ENCODE assay signal across 7 mouse cellular contexts in the genomic region with DNA sequence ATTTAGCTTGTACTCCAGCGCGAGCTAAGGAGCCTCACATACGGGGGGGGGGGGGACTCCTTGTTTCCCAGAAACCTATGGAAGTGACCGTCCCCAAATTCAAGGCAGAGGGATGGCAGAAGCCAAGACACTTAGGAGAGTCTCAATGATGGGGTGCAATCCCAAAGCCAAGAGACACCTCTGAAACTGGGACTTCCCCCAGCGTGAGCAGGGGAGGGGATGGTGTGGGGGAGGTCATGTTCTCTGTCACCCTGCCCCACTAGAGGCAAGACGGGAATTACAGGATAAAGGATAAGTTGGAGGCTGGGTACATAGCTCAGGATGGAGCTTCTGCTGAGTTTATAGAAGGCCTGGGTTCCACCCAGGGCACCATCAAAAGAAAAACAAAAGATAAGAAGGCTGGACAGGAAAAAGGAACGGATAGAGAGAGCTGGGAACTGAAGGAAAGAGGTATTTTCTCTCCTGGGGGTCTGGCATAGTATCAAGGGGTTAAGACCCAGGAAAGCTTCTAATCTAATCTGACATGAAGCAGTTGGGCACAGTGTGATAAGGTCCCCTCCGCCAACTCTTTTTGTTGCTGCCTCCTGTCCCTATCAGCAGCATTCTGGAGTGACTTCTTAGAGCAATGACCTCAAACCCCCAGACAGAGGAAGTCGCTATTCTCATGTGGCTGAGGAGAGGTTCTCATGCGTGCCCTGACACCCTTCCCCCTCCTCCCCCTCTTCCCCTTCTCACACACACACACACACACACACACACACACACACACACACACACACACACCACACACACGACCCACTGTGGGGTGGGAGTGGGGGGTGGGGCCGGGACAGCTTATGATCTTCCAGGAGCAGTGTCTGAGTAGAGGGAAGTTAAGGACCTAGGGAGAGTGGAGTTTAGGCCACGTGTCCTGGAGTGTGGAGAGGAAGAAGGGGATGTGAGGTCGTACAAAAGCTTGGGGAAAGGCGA. TPM values are rescaled to one million over a fixed set of nuclear protein-coding genes. Genes with fewer than 3 reads are reported as not detected.
DNase-seq lines count a peak whose midpoint lies in the region; ATAC-seq and TF ChIP-seq lines count a peak whose summit lies in the region.

No protein-coding gene starts in this region.

- 16% methylated on average over 15 of the region's 15 CpGs for WGBS in embryonic facial prominence, embryonic 11.5 days
- WGBS in liver, postnatal 0 days (ENCODE audit: insufficient replicate concordance), result 10% methylated on average over 15 of the region's 15 CpGs

- no peak overlapping the region for H3K4me2 ChIP-seq in embryonic facial prominence, embryonic 11.5 days (ENCODE audit: low read depth, low read length)
- H3K4me2 ChIP-seq in liver, postnatal 0 days (ENCODE audit: low read depth, low read length), result peak overlapping the region; percentile 54

- H3K27me3 ChIP-seq in embryonic facial prominence, embryonic 11.5 days (ENCODE audit: control insufficient read depth, insufficient read depth, low read length), result peaks cover 63% of the 10 kb centered on the region
- peaks cover 36% of the 10 kb centered on the region for H3K27me3 ChIP-seq in liver, postnatal 0 days (ENCODE audit: insufficient read depth, low read length)

- H3K4me3 ChIP-seq in embryonic facial prominence, embryonic 11.5 days (ENCODE audit: low read depth, low read length), result no peak overlapping the region
- no peak overlapping the region for H3K4me3 ChIP-seq in liver, postnatal 0 days (ENCODE audit: low read depth, low read length)

- H3K36me3 ChIP-seq in embryonic facial prominence, embryonic 11.5 days (replicated peaks; ENCODE audit: control insufficient read depth, insufficient read depth, low read depth, low read length), result no peaks in the 10 kb centered on the region
- peaks cover 5% of the 10 kb centered on the region; the same call in 1 of the 2 replicates for H3K36me3 ChIP-seq in liver, postnatal 0 days (replicated peaks; ENCODE audit: insufficient read depth, low read length)

- no peak overlapping the region for H3K9ac ChIP-seq in embryonic facial prominence, embryonic 11.5 days (replicated peaks; ENCODE audit: low read length)
- H3K9ac ChIP-seq in liver, postnatal 0 days (replicated peaks), result no peak overlapping the region

- ATAC-seq in embryonic facial prominence, embryonic 11.5 days (replicated peaks; ENCODE audit: insufficient number of reproducible peaks, low FRiP score, low TSS enrichment, low read depth), result no peak
- peak; percentile 48 for ATAC-seq in liver, postnatal 0 days

- DNase-seq in retina, postnatal 1 day, result peak; percentile 42
- DNase-seq in retina, embryonic 14.5 days (ENCODE audit: low spot score), result no peak
- no peak for DNase-seq in embryonic facial prominence, embryonic 11.5 days (ENCODE audit: low spot score)
- DNase-seq in liver, postnatal 0 days, result peak; percentile 55
- peak; percentile 75 for DNase-seq in thymus, postnatal 25 days
- no peak for DNase-seq in right cerebral cortex, postnatal 10 days (ENCODE audit: low spot score in 2 of 2)
- DNase-seq in urinary bladder, adult 2 months (ENCODE audit: low spot score), result no peak

- TF ChIP-seq EP300 in liver, postnatal 0 days (IDR thresholded peaks at IDR 0.05; ENCODE audit: low read depth), result peak; percentile 76

- H3K9me3 ChIP-seq in embryonic facial prominence, embryonic 11.5 days (replicated peaks; ENCODE audit: control insufficient read depth, low read length), result no peaks in the 10 kb centered on the region
- H3K9me3 ChIP-seq in liver, postnatal 0 days (ENCODE audit: low read length), result no peaks in the 10 kb centered on the region

- no peak for TF ChIP-seq CTCF in liver, postnatal 0 days (IDR thresholded peaks at IDR 0.05; ENCODE audit: low read depth)

- H3K27ac ChIP-seq in embryonic facial prominence, embryonic 11.5 days (replicated peaks; ENCODE audit: low read depth, low read length), result 0 out of 2 replicates have a peak overlapping the region, but pooled peaks have one; percentile 8
- H3K27ac ChIP-seq in liver, postnatal 0 days (ENCODE audit: low read depth), result peak overlapping the region; percentile 74

- H3K4me1 ChIP-seq in embryonic facial prominence, embryonic 11.5 days (ENCODE audit: control insufficient read depth, insufficient read depth, low read length), result peaks cover 12% of the 10 kb centered on the region
- peaks cover 69% of the 10 kb centered on the region for H3K4me1 ChIP-seq in liver, postnatal 0 days (ENCODE audit: insufficient read depth)

RNA-seq across cellular contexts. Expression of gene Gngt2, which starts 2.0 kb away (rescaled TPM):
- polyA plus RNA-seq in embryonic facial prominence, embryonic 11.5 days (2014; fragmentation: Nextera tagmentation; extraction: Ambion mirVana), result 7.8 and 9.2 TPM in 2 replicates
- polyA plus RNA-seq in liver, postnatal 0 days (2015; fragmentation: Nextera tagmentation; extraction: Ambion mirVana), result 30.2 and 32.2 TPM in 2 replicates
- polyA plus RNA-seq in urinary bladder, adult 2 months (2012; rRNA removed), result 21.0 and 24.5 TPM in 2 replicates

RNA-seq across cellular contexts. Expression of gene Abi3, which starts 7.2 kb away (rescaled TPM):
- 2.1 and 2.4 TPM in 2 replicates for polyA plus RNA-seq in embryonic facial prominence, embryonic 11.5 days (2014; fragmentation: Nextera tagmentation; extraction: Ambion mirVana)
- 9.8 and 10.2 TPM in 2 replicates for polyA plus RNA-seq in liver, postnatal 0 days (2015; fragmentation: Nextera tagmentation; extraction: Ambion mirVana)
- polyA plus RNA-seq in urinary bladder, adult 2 months (2012; rRNA removed), result 8.1 and 10.1 TPM in 2 replicates

RNA-seq across cellular contexts. Expression of gene Phospho1, which starts 10.7 kb away (rescaled TPM):
- polyA plus RNA-seq in embryonic facial prominence, embryonic 11.5 days (2014; fragmentation: Nextera tagmentation; extraction: Ambion mirVana), result not detected in 2 replicates
- 1.9 and 2.0 TPM in 2 replicates for polyA plus RNA-seq in liver, postnatal 0 days (2015; fragmentation: Nextera tagmentation; extraction: Ambion mirVana)
- 33.2 and 40.8 TPM in 2 replicates for polyA plus RNA-seq in urinary bladder, adult 2 months (2012; rRNA removed)

Comparison
In these comparisons a context has a peak if more than half of its experiments do, and no peak if none do; other contexts are left out.
1. DNase-seq: peak in retina, postnatal 1 day (single experiment), liver, postnatal 0 days (single experiment) and thymus, postnatal 25 days (single experiment); none in retina, embryonic 14.5 days (single experiment), embryonic facial prominence, embryonic 11.5 days (single experiment), right cerebral cortex, postnatal 10 days (0 of 2) and urinary bladder, adult 2 months (single experiment).
2. RNA of gene Phospho1, which starts 10.7 kb away (polyA plus RNA-seq): 33.2 to 40.8 TPM in urinary bladder, adult 2 months; 1.9 to 2.0 TPM in liver, postnatal 0 days and not detected in embryonic facial prominence, embryonic 11.5 days; every median in the first group is over 10 times any median in the second.